Mouse (Mus musculus): ENCODE measurements around the gene Gfer. TPM values are rescaled to one million over a fixed set of nuclear protein-coding genes. Genes with fewer than 3 reads are reported as not detected.

Gene Gfer
- total and polyA plus RNA-seq, 3 experiments: 69.1 to 105 (median 94.8) TPM

GRCm38 (mm10) chr17:24672141-24672540 lies 23.8 kb downstream of the Gfer start:
- Histone ChIP-seq H3K36me3 (replicated peaks in 1 of 2; ENCODE audit: control insufficient read depth in 1 of 2, insufficient read depth in 1 of 2, low read length in 1 of 2) (peaks cover 16 to 34% of the 10 kb centered on the region in 2 experiments), H3K9me3 (replicated peaks; ENCODE audit: low read length) (no peaks in the 10 kb centered on the region), H3K79me2 (replicated peaks; ENCODE audit: control insufficient read depth, extremely low read depth, insufficient read depth, poor library complexity, severe bottlenecking) (peaks cover 61% of the 10 kb centered on the region), H3K4me3 (replicated peaks in 1 of 3; ENCODE audit: low read depth in 2 of 3, low read length in 2 of 3, poor library complexity in 1 of 3) (peak overlapping the region; percentile 1 to 99 (median 31)), H3K27me3 (replicated peaks) (no peaks in the 10 kb centered on the region), H3K9ac (ENCODE audit: insufficient read depth, low read depth) (peak overlapping the region; percentile 97; the same call in 1 of the 2 replicates), H3K4me1 (ENCODE audit: control insufficient read depth in 1 of 2, insufficient read depth in 2 of 2) (peaks cover 5 to 67% of the 10 kb centered on the region in 2 experiments; a peak in 2 of 4 replicates), H3K4me2 (ENCODE audit: insufficient read depth, low read depth, poor library complexity, severe bottlenecking) (peak overlapping the region; percentile 98), H3K27ac (ENCODE audit: insufficient read depth, low read depth) (peak overlapping the region; percentile 29)
- DNase-seq (ENCODE audit: extremely low read depth): no peak
- TF ChIP-seq KAT2A (IDR thresholded peaks at IDR 0.05; ENCODE audit: insufficient replicate concordance, low read length): no peak
- peak; percentile 62 for TF ChIP-seq ELF1 (IDR thresholded peaks at IDR 0.05; ENCODE audit: low read depth, low read length)
- in situ Hi-C loops (cut with MboI; ENCODE audit: low pct_ligation_motif_present, low pct_unique_long_range_greater_than_20kb, low sequenced_read_pairs) (loop anchor here (5.0 kb wide), 1 partner anchor 140 kb away; the partner anchor contains the start of gene Rab26), dilution Hi-C loops (cut with MboI; ENCODE audit: extremely low pct_ligation_motif_present, extremely low pct_unique_long_range_greater_than_20kb, low sequenced_read_pairs) (no loop called here)

GRCm38 (mm10) chr17:24671346-24671745 lies 24.6 kb downstream of the Gfer start:
- no peak for TF ChIP-seq ZC3H11A (IDR thresholded peaks at IDR 0.05; ENCODE audit: low read depth, low read length)
- TF ChIP-seq MAFK (IDR thresholded peaks at IDR 0.05; ENCODE audit: insufficient replicate concordance, low read length): no peak
- TF ChIP-seq JUN (IDR thresholded peaks at IDR 0.05; ENCODE audit: insufficient read depth, low read depth, low read length): no peak
- TF ChIP-seq MAZ (IDR thresholded peaks at IDR 0.05; ENCODE audit: low read depth, low read length): no peak
- no peak for TF ChIP-seq CHD2 (IDR thresholded peaks at IDR 0.05; ENCODE audit: low read length)
- no peak for TF ChIP-seq TBP (conservative IDR thresholded peaks at IDR 0.05; ENCODE audit: low read depth, low read length)
- no peak for DNase-seq (ENCODE audit: extremely low read depth)
- no peaks in the 10 kb centered on the region for H3K27me3 ChIP-seq (replicated peaks)
- H3K9me3 ChIP-seq (replicated peaks; ENCODE audit: low read length): no peaks in the 10 kb centered on the region
- dilution Hi-C loops (cut with MboI; ENCODE audit: extremely low pct_ligation_motif_present, extremely low pct_unique_long_range_greater_than_20kb, low sequenced_read_pairs) (no loop called here), in situ Hi-C loops (cut with MboI; ENCODE audit: low pct_ligation_motif_present, low pct_unique_long_range_greater_than_20kb, low sequenced_read_pairs) (loop anchor here (5.0 kb wide), 1 partner anchor 139 kb away; the partner anchor contains the start of gene Rab26)
- peak overlapping the region; percentile 98 for H3K4me2 ChIP-seq (ENCODE audit: insufficient read depth, low read depth, poor library complexity, severe bottlenecking)
- peak overlapping the region in 2 of 3 experiments; percentile 88 to 99 for H3K4me3 ChIP-seq (replicated peaks in 1 of 3; ENCODE audit: low read depth in 2 of 3, low read length in 2 of 3, poor library complexity in 1 of 3)
- peak overlapping the region; percentile 97; the same call in 1 of the 2 replicates for H3K9ac ChIP-seq (ENCODE audit: insufficient read depth, low read depth)
- peaks cover 56% of the 10 kb centered on the region for H3K79me2 ChIP-seq (replicated peaks; ENCODE audit: control insufficient read depth, extremely low read depth, insufficient read depth, poor library complexity, severe bottlenecking)
- peaks cover 5 to 74% of the 10 kb centered on the region in 2 experiments; a peak in 2 of 4 replicates for H3K4me1 ChIP-seq (ENCODE audit: control insufficient read depth in 1 of 2, insufficient read depth in 2 of 2)
- H3K36me3 ChIP-seq (replicated peaks in 1 of 2; ENCODE audit: control insufficient read depth in 1 of 2, insufficient read depth in 1 of 2, low read length in 1 of 2): peaks cover 9 to 26% of the 10 kb centered on the region in 2 experiments
- H3K27ac ChIP-seq (ENCODE audit: insufficient read depth, low read depth): 0 out of 2 replicates have a peak overlapping the region, but pooled peaks have one; percentile 1

GRCm38 (mm10) chr17:24670246-24670844 lies 25.6 kb downstream of the Gfer start:
- TF ChIP-seq SIN3A (IDR thresholded peaks at IDR 0.05; ENCODE audit: low read length): no peak
- no peak for TF ChIP-seq POLR2AphosphoS2 (IDR thresholded peaks at IDR 0.05; ENCODE audit: low read depth, low read length)
- H3K4me2 ChIP-seq (ENCODE audit: insufficient read depth, low read depth, poor library complexity, severe bottlenecking): peak overlapping the region; percentile 98
- H3K9ac ChIP-seq (ENCODE audit: insufficient read depth, low read depth): peak overlapping the region; percentile 97
- no peak overlapping the region; the same call in 1 of the 2 replicates for H3K27ac ChIP-seq (ENCODE audit: insufficient read depth, low read depth)
- H3K79me2 ChIP-seq (replicated peaks; ENCODE audit: control insufficient read depth, extremely low read depth, insufficient read depth, poor library complexity, severe bottlenecking): peaks cover 50% of the 10 kb centered on the region
- in situ Hi-C loops (cut with MboI; ENCODE audit: low pct_ligation_motif_present, low pct_unique_long_range_greater_than_20kb, low sequenced_read_pairs): loop anchor here (5.0 kb wide), 1 partner anchor 138 kb away; the partner anchor contains the start of gene Rab26
- DNase-seq (ENCODE audit: extremely low read depth): no peak
- H3K4me1 ChIP-seq (ENCODE audit: control insufficient read depth in 1 of 2, insufficient read depth in 2 of 2): peaks cover 5 to 65% of the 10 kb centered on the region in 2 experiments; a peak in 2 of 4 replicates
- H3K36me3 ChIP-seq (replicated peaks in 1 of 2; ENCODE audit: control insufficient read depth in 1 of 2, insufficient read depth in 1 of 2, low read length in 1 of 2): peaks cover 9 to 17% of the 10 kb centered on the region in 2 experiments
- peak overlapping the region; percentile 88 to 99 (median 99) for H3K4me3 ChIP-seq (replicated peaks in 1 of 3; ENCODE audit: low read depth in 2 of 3, low read length in 2 of 3, poor library complexity in 1 of 3)
- dilution Hi-C loops (cut with MboI; ENCODE audit: extremely low pct_ligation_motif_present, extremely low pct_unique_long_range_greater_than_20kb, low sequenced_read_pairs): no loop called here
- H3K9me3 ChIP-seq (replicated peaks; ENCODE audit: low read length): no peaks in the 10 kb centered on the region
- no peaks in the 10 kb centered on the region for H3K27me3 ChIP-seq (replicated peaks)
